Mouse (Mus musculus): ENCODE results near the gene Fyn. TPM values are rescaled to one million over a fixed set of nuclear protein-coding genes. Genes with fewer than 3 reads are reported as not detected.

Gene Fyn
- polyA plus RNA-seq, 1 experiment from 2014 or later, result 20.5 TPM

DNA sequence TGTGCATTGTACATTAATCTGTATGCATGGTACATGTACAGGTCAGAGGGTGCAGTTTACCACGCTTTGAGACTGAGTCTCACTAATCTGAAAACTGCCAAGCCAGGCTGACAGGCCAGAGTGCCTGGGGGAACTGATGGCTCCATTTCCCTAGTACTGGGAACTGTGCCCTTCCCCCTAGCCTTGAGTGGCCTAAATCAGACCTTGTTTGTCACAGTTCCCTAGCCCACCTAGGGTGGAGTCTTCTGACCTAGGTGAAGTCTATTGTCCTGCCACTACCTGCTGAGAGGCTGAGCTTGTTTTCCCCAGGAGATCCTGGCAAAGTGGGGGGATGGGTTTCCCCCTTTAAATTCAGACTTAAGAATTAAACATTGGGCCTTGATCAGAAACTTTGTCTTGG lies 226.1 kb downstream of the Fyn start:
- WGBS, result 69% methylated on average over 1 of the region's 1 CpGs

DNA sequence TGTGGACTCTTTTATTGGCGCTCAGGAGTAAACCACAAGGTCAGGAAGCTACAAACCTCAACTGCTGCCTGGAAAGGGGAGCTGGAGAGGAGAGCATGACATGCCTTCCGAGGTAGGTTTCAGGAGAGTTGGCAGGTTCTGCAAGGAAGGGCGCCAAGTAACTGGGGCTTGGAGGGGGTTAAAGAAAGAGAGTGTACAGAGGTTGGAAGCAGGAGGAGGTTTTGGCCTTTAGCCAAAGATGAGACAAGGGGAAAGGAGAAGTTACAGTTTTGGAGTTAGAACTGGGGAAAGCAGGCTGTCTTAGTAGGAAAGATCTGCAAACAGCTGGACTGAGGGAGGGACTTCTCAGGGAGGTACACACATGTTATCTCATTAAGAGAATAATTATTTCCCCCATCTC lies 227.2 kb downstream of the Fyn start:
- no peak for DNase-seq (ENCODE audit: extremely low spot score, low spot score)
- Histone ChIP-seq H3K27me3 (ENCODE audit: poor library complexity, severe bottlenecking) (no peaks in the 10 kb centered on the region), H3K36me3 (replicated peaks) (no peaks in the 10 kb centered on the region), H3K4me3 (no peak overlapping the region), H3K4me1 (peaks cover 15% of the 10 kb centered on the region), H3K9me3 (peaks cover 13% of the 10 kb centered on the region), H3K27ac (no peak overlapping the region)
- WGBS, result 90% methylated on average over 3 of the region's 3 CpGs

More for the DNA sequence above, 226.1 kb downstream of the Fyn start:
- Histone ChIP-seq H3K4me3 (no peak overlapping the region), H3K27ac (no peak overlapping the region), H3K36me3 (replicated peaks) (no peaks in the 10 kb centered on the region), H3K4me1 (peaks cover 20% of the 10 kb centered on the region), H3K9me3 (peaks cover 13% of the 10 kb centered on the region), H3K27me3 (ENCODE audit: poor library complexity, severe bottlenecking) (no peaks in the 10 kb centered on the region)
- DNase-seq (ENCODE audit: extremely low spot score, low spot score), result no peak

DNA sequence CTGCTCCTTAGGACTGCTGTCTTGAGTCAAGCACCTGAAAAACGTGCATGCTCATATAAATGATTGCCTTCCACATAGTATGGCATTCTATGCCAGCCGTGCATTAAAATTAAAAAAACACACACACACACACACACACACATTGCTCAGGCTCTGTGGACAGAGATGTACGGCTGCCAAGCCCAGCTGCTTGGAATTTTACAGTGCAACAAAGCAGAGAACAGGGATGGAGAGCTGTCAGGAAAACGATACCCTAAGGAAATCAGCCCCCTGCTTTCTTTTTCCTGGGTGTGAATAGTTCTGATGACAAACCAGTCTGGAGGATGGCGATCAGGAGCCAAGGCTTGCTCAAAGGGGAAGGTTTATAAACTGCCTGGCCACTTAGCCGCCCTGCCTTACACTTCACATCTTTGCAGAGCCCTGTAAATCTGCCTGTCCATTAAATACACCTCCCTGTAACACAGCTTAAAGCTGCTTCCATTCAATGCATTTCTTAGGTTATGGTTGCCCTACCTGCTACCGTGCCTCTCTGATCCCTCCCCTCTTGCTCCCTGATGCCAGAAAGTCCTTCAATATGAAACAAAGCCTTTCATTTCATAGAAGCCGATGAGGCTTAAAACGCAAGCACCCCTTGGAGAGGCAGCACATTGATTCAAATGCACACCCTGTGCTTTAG lies 228.6 kb downstream of the Fyn start:
- Histone ChIP-seq H3K36me3 (replicated peaks) (no peaks in the 10 kb centered on the region), H3K4me1 (peaks cover 15% of the 10 kb centered on the region), H3K4me3 (no peak overlapping the region), H3K9me3 (peaks cover 13% of the 10 kb centered on the region), H3K27me3 (ENCODE audit: poor library complexity, severe bottlenecking) (no peaks in the 10 kb centered on the region), H3K27ac (no peak overlapping the region)
- no peak for DNase-seq (ENCODE audit: extremely low spot score, low spot score)
- WGBS, result 56% methylated on average over 9 of the region's 9 CpGs

DNA sequence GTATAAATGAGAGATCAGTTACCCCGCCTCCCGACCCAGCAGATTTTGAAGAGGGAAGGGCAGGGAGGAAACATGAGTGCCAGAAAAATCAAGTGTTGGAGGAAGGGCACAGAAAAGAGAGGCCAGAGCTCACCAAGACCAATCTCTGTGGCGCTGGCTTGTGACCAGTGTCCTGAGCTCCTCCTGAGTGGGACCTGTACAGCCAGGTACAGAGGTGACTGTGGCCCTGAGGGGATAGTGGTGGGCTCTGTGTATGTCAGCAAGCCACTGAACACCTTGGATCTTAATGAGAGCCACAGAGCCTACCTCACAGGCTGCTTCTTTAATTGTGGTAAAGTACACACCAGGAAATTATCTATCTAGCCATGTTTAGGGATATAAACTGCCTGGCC lies 229.1 kb downstream of the Fyn start:
- no peak overlapping the region for H3K27ac ChIP-seq
- no peaks in the 10 kb centered on the region for H3K36me3 ChIP-seq (replicated peaks)
- WGBS, result 59% methylated on average over 3 of the region's 3 CpGs
- DNase-seq (ENCODE audit: extremely low spot score, low spot score), result no peak
- peaks cover 12% of the 10 kb centered on the region for H3K9me3 ChIP-seq
- no peak overlapping the region for H3K4me3 ChIP-seq
- no peaks in the 10 kb centered on the region for H3K27me3 ChIP-seq (ENCODE audit: poor library complexity, severe bottlenecking)
- H3K4me1 ChIP-seq, result peaks cover 15% of the 10 kb centered on the region

DNA sequence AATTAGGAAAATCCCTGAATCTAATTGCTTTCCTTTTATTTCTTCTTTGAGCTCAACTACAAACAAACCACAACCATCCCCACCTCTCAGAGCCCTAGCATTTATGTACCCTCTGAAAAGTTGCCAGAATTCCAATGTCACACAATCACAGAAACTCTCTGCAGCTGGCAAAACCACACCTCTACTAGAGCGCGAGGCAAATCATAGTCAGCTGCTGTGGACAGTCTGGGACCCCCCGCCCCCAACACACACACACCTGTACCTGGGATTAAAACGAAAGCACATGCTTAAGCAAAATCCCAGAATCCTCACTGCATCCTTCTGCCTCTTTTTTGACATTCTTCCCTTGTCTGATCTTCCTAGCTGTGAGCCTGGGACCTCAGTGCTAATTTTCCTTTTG lies 230.9 kb downstream of the Fyn start:
- Histone ChIP-seq H3K27ac (no peak overlapping the region), H3K9me3 (peaks cover 1% of the 10 kb centered on the region; the same call in 1 of the 2 replicates), H3K4me1 (peaks cover 15% of the 10 kb centered on the region), H3K4me3 (no peak overlapping the region), H3K27me3 (ENCODE audit: poor library complexity, severe bottlenecking) (no peaks in the 10 kb centered on the region), H3K36me3 (replicated peaks) (no peaks in the 10 kb centered on the region)
- DNase-seq (ENCODE audit: extremely low spot score, low spot score), result no peak
- WGBS, result 84% methylated on average over 4 of the region's 4 CpGs

DNA sequence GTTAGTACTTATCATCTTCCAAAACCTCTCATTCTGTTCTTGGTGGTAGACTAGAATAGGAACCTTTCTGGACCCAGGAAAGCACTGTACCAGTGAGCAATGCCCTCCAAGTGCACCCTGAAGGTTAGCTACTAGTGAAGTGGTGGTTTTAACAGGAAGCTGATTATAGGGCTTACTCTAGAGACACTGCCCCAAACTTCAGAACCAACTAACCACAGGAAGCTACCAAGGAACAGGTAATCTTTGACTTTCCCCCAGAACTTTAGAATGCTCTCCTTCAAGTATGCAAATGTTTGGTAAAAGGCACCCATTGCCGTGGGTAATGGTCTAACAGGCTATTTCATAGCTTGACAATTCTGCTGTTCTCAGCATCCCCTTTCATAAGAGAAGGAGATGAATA lies 231.5 kb downstream of the Fyn start:
- WGBS, result 80% methylated on average over 1 of the region's 1 CpGs
- H3K9me3 ChIP-seq, result peaks cover 6% of the 10 kb centered on the region
- no peak overlapping the region for H3K27ac ChIP-seq
- peaks cover 15% of the 10 kb centered on the region for H3K4me1 ChIP-seq
- H3K4me3 ChIP-seq, result no peak overlapping the region
- no peaks in the 10 kb centered on the region for H3K36me3 ChIP-seq (replicated peaks)
- no peaks in the 10 kb centered on the region for H3K27me3 ChIP-seq (ENCODE audit: poor library complexity, severe bottlenecking)
- DNase-seq (ENCODE audit: extremely low spot score, low spot score), result no peak

DNA sequence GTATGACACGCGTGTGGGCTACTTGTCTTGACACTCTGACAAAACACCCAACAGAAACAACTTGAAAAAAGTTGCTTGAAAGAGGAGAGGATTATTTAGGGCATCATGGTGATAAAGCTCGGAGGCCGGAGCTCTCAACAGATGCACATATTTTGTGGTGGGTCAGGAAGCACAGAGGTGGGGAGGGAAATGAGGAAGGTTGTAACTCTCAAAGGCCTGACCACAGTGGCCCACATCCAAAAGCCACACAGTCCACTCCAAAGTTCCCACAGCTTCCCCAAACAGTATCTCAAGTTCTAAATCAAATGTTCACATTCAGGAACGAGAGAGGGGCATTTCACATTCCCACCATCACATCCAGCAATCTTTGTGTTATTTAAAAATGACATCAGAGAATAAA lies 232.4 kb downstream of the Fyn start:
- 92% methylated on average over 5 of the region's 5 CpGs for WGBS
- Histone ChIP-seq H3K36me3 (replicated peaks) (no peaks in the 10 kb centered on the region), H3K9me3 (peaks cover 9% of the 10 kb centered on the region), H3K27ac (no peak overlapping the region), H3K4me1 (peaks cover 15% of the 10 kb centered on the region), H3K27me3 (ENCODE audit: poor library complexity, severe bottlenecking) (no peaks in the 10 kb centered on the region), H3K4me3 (no peak overlapping the region)
- DNase-seq (ENCODE audit: extremely low spot score, low spot score), result no peak

DNA sequence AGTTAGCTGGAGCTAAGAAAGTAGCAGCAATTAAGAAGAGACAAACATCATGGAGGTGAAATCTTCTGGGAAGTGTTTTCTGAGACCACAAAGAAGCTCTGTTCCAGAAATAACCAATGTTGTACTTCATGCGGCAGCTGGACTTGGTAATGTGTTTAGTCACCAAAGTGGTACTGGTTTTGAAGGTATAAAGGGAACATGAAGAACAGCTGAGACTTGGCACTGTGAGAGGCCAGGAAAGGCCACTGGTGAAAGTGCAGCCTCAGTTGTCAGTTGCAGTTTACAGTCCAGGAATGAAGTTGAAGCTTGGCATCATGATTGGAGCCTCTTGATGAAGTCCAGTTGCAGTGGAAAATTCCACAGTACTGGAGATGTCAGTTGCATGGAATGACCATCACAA lies 237.8 kb downstream of the Fyn start:
- Histone ChIP-seq H3K4me1 (peaks cover 3% of the 10 kb centered on the region; the same call in 1 of the 2 replicates), H3K4me3 (no peak overlapping the region), H3K9me3 (peaks cover 14% of the 10 kb centered on the region), H3K27me3 (ENCODE audit: poor library complexity, severe bottlenecking) (no peaks in the 10 kb centered on the region), H3K27ac (no peak overlapping the region), H3K36me3 (replicated peaks) (no peaks in the 10 kb centered on the region)
- no peak for DNase-seq (ENCODE audit: extremely low spot score, low spot score)
- 89% methylated on average over 1 of the region's 1 CpGs for WGBS

DNA sequence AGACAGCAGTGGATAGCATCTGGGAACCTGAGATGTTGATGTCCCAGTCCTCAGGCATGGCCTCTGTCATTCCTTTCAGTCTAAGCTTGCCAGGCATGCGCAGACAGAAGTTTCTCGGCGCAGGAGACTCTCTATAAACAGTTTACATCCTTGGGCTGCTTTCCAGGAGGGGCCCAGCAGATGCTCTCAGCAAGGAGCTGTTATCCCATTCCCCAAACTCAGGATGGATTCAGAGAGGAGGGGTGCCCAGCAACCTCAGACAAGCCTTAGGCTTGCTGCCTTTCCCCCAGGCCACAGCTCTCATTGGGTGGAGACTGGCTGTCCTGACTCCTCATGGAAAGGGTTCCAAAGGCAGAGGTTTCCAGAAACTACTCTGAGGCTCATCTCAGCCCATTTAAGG lies 242.6 kb downstream of the Fyn start:
- DNase-seq (ENCODE audit: extremely low spot score, low spot score), result no peak
- peaks cover 38% of the 10 kb centered on the region for H3K4me1 ChIP-seq
- H3K27me3 ChIP-seq (ENCODE audit: poor library complexity, severe bottlenecking), result no peaks in the 10 kb centered on the region
- no peak overlapping the region for H3K4me3 ChIP-seq
- WGBS, result 79% methylated on average over 3 of the region's 3 CpGs
- no peaks in the 10 kb centered on the region for H3K36me3 ChIP-seq (replicated peaks)
- peak overlapping the region; percentile 16; the same call in 1 of the 2 replicates for H3K27ac ChIP-seq
- H3K9me3 ChIP-seq, result peaks cover 4% of the 10 kb centered on the region; the same call in 1 of the 2 replicates

DNA sequence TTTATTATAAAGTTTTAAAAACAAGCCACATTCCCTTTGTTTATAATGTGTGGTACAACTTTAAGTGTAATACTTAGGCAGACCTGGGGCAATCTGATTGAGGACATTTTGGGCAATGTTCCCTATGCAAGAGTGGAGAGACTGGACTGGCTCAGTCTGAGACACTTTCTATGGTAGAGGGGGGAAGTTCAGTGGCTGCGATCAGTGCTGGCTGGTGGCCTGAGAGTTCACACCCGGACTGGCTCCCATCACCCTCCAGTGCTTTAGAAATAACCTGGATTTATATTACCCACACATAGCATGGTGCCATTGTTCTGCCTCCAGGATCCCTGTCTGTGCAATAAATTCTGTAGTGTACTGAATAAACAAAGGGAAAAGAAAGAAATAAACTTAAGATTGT lies 243.5 kb downstream of the Fyn start:
- DNase-seq (ENCODE audit: extremely low spot score, low spot score), result no peak
- Histone ChIP-seq H3K36me3 (replicated peaks) (no peaks in the 10 kb centered on the region), H3K9me3 (no peaks in the 10 kb centered on the region), H3K4me1 (peaks cover 38% of the 10 kb centered on the region), H3K4me3 (no peak overlapping the region), H3K27me3 (ENCODE audit: poor library complexity, severe bottlenecking) (no peaks in the 10 kb centered on the region), H3K27ac (no peak overlapping the region)
- WGBS, result 82% methylated on average over 2 of the region's 2 CpGs

DNA sequence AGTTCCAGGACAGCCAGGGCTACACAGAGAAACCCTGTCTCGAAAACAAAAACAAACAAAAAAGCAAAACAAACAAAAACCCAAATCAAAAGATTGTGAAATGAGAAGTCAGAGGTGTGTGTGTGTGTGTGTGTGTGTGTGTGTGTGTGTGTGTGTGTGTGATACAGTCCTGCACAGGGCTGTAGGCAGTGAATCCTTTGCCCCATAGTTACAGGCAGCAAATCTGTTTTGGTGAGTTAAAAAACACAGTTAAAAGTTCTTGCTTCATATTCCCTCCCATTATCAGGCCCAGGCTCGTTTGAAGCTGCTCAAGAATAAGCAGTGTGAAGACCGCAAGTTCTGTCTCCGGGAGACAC lies 244.0 kb downstream of the Fyn start, which contains the start of gene Traf3ip2:
Gene Traf3ip2 (plus strand): TSS at position 302 of the 356 bp plus-strand sequence.
- WGBS, result 45% methylated on average over 4 of the region's 4 CpGs
- no peaks in the 10 kb centered on the region for H3K27me3 ChIP-seq (ENCODE audit: poor library complexity, severe bottlenecking)
- peak within 1 kb of the TSS; percentile 80 for H3K27ac ChIP-seq
- no peaks in the 10 kb centered on the region for H3K9me3 ChIP-seq
- DNase-seq (ENCODE audit: extremely low spot score, low spot score), result no peak
- peaks cover 38% of the 10 kb centered on the region for H3K4me1 ChIP-seq
- peak within 1 kb of the TSS; percentile 34 for H3K4me3 ChIP-seq
- no peaks in the 10 kb centered on the region for H3K36me3 ChIP-seq (replicated peaks)

DNA sequence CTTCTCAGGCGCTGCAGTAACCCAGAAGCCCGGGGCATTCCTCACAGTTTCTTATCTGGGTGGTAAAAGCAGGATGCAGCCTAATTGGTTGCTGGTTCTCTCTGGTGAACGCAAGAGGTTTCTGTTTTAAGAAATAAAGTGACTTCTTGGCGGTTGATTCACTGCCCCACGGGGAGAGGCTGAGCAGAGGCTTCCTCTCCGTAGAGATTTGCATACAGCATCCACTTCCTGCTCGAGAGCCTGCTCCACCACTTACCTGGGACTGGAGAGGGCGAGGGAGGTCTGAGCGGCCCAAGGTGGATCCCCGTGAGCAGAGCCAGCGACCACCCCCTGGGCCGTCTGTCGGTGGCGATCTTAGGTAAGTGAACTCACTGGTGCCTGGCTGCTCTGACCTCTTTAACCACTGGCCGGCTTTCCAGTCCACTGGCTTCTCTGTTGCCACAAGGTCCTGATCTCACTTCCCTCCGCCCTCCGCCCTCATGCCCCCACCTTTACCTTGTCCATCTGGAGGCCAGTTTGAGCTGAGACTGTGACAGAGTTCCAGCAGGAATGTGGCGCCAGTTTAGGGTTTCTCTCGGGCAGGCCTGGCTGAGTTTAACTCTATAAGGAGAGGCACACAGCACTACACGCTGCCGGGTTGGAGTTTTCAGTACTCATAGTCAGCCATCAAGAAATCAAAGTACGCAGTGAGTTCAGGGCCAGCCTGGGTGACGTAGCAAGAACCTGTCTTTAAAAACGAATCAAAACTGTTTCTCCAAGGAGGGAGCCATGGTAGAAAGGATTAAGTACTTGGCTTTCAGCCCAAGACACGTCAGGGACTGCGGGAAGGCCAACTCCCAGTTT lies 244.6 kb downstream of the Fyn start:
- peak overlapping the region; percentile 80 for H3K27ac ChIP-seq
- H3K27me3 ChIP-seq (ENCODE audit: poor library complexity, severe bottlenecking), result no peaks in the 10 kb centered on the region
- WGBS, result 10% methylated on average over 26 of the region's 26 CpGs
- peaks cover 39% of the 10 kb centered on the region for H3K4me1 ChIP-seq
- DNase-seq (ENCODE audit: extremely low spot score, low spot score), result peak; percentile 53
- no peaks in the 10 kb centered on the region for H3K9me3 ChIP-seq
- no peaks in the 10 kb centered on the region for H3K36me3 ChIP-seq (replicated peaks)
- H3K4me3 ChIP-seq, result peak overlapping the region; percentile 34

DNA sequence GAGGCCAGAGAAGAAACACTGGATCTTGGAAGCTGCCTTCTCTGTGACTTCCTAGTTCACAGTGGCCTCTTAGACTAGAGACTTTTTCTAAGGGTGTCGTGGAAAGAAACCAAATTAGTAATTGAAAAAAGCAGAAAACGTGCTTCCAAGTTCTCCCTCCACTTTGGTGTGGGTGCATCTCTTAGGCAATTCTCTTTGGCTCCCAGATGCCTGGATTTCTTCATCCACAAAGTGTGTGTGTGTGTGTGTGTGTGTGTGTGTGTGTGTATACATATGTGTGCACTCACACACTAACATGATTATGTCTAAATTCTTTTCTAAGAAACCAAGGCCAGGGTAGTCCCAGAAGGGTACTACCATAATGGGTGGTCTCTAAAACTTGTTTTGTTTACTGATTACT lies 245.3 kb downstream of the Fyn start:
- Histone ChIP-seq H3K27ac (peak overlapping the region; percentile 80), H3K36me3 (replicated peaks) (no peaks in the 10 kb centered on the region), H3K4me3 (peak overlapping the region; percentile 34), H3K9me3 (no peaks in the 10 kb centered on the region), H3K27me3 (ENCODE audit: poor library complexity, severe bottlenecking) (no peaks in the 10 kb centered on the region), H3K4me1 (peaks cover 43% of the 10 kb centered on the region)
- WGBS, result 55% methylated on average over 2 of the region's 2 CpGs
- DNase-seq (ENCODE audit: extremely low spot score, low spot score), result no peak
